Mouse (Mus musculus): ENCODE results near the gene Thy1.

The Thy1 gene

DNA sequence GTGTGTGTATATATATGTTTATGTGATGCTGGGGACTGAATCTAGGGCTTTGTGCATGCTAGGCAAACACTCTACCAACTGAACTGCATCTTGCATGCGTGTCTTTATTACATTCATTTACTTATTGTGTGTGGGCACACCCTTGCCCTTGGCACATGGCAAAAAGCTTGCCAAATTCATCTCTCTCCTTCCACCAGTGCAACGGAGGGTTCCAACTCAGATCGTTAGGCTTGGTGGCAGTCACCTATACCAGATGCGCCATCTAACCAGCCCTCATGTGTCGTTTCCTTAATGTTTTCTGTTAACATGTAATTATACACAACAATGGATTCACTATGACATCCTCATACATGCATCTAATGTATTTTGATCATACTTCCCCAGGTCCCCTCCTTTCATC is 39.1 kb downstream of the Thy1 start:
- no peak for DNase-seq (ENCODE audit: extremely low spot score)

DNA sequence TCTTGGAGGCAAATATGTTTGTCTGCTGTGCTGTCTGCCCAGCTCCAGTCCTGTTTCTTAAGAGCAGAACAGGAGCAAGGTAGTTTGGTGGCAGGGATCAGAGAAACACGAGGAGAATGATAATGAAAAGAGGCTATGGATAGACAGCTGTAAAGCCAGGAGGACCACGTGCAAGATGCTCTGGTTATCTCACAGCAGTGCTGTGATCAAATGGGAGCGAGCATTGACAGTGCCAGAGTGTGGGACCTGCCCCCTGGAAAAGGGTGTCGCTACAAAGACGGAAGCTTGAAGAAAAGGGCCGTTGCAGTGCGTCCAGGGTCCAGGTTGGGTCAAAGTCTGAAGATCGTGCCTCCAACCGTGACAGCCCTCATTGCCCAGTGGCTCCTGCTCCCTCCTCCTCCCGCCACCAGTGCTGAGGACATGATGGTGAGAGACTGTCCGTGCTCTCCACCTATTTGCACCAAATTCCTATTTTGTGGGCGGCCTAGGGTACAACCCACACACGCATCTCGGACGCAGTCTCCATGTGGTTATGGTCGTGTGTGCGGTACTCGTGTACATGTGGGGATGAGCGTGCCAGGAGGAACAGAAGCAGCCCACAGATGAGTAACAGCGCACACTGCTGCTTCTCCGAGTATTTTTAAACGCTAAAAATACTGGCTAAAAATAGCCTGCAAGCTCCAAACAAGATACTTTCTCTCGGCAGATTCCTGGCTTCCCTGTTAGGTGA is 40.4 kb downstream of the Thy1 start:
- DNase-seq (ENCODE audit: extremely low spot score), result peak; percentile 14

DNA sequence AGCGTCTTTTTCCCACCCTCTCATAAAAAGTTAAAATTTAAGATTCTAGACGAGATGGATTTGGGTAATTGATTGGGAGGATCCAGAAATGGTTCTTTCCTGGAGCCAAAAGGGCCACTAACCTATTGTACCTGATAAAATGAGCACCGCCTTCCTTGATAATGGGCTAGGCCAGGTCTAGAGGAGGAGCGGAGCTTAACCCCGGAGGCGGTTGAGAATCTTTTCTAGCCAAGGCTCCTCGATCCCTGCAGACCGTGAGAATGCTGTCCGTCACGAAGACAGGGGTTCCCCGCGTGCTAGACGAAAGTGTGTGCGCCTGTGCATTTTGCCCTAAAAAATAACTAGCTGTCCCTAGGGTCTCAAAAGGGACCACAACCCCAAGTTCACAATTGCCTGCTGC is 41.1 kb downstream of the Thy1 start:
- no peak for DNase-seq (ENCODE audit: extremely low spot score)

DNA sequence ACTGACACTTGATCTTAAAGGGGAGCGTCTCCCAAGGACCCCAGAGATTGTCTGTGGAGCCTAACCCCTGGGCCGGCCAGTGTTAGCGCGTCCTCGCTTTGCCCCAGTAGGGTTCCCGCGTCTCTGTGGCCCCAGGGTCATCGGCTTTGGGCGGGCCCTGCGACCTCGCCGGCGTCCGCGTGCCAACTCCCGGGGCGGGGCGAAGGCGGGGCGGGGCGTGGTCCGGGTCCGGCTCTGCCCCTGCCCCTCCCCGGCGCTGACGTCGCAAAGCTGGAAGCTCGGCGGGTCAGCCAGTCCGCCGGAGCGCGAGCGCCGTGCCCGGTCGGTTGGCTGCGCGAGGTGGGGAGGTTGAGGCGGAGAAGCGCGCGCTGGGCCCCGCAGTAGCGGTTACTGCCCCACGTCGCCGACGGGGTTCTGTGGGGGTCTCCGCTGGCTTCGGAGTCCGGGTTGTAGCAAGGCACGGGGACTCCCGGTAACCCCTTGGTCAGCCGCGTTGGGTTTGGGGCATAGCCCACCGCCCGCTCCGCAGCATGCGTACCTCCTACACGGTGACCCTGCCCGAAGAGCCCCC is 41.6 kb downstream of the Thy1 start:
- peak; percentile 97 for DNase-seq (ENCODE audit: extremely low spot score)

DNA sequence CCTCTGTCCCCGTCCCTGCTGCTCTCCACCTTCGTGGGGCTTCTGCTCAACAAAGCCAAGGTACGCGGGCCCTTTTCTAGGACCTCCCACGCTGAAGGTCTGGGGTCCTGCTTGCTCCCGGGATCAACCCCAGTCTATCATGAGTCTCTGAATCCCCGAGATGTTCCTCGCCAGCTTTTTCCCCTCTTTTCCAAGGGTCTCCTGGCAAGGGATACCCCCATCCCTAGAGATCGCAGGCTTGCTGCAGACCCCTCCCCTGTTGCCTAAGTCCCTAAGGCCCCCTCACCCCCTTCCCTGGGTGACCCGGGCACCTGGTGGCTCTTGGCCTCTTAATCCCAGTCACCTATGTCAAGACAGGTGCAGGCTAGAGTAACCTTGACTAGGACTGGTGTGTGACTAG is 42.1 kb downstream of the Thy1 start:
- no peak for DNase-seq (ENCODE audit: extremely low spot score)

DNA sequence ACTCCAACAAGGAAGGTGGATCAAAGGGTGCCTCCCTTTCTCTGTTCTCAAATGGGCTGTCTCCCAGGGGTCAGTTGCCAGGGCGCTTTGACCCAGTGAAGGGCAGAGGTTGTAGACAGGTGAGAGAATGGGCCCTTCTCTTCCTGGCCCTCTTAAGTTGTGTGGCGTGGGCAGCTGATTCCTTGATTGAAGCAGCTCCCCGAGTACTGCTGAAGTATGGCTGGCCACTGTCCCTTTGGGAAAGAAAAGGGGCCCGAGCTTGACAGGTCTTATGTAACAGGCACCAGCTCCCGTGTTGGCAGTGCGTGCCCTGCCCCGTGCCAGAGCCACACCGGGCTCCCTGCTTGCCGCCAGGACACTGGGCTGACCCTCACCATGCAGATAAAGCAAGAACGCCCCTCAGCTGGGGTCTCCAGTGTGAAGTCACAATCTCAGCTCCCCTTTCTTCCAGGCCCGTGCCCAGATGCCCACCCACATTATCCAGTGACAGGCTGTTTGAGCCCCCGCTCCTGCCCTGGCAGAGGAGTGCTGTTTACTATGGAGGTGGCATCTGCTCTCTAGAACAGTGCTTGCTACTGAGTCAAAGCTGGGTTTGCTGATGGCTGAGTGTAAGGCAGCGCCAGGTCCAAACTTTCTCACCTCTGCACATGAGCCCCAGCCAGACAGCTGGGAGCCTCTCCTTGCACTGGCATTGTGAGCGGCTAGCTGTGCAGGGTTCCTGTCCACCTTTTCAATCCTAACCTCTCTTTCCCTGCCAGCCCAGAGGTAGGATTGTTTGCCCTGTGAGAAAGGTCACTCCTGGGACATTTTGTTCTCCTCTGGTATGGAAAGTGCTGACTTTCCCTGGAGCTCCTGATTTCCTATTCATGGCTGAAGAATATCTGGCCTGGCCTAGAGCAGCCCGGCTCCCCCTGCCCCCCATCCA is 42.8 kb downstream of the Thy1 start:
- DNase-seq (ENCODE audit: extremely low spot score), result no peak

DNA sequence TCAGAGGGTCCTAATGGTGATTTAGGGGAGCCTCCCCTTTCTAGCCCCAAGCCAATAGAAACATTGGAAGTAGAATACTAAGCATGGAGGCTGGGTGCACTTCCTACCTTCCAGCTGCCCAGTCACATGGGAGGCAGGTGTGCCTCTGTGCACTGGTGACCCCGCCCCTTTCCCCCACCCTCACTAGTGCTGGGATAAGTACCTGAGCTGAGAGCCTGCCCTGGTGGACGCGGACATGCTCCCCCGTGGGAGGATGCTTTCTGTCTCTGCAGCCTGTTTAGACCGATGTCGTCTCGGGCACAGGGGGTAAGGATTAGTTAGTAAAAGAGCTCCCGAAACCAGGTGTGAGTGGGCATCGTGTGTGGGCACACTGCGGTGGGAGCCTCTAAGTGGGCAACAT is 43.8 kb downstream of the Thy1 start:
- DNase-seq (ENCODE audit: extremely low spot score), result no peak

DNA sequence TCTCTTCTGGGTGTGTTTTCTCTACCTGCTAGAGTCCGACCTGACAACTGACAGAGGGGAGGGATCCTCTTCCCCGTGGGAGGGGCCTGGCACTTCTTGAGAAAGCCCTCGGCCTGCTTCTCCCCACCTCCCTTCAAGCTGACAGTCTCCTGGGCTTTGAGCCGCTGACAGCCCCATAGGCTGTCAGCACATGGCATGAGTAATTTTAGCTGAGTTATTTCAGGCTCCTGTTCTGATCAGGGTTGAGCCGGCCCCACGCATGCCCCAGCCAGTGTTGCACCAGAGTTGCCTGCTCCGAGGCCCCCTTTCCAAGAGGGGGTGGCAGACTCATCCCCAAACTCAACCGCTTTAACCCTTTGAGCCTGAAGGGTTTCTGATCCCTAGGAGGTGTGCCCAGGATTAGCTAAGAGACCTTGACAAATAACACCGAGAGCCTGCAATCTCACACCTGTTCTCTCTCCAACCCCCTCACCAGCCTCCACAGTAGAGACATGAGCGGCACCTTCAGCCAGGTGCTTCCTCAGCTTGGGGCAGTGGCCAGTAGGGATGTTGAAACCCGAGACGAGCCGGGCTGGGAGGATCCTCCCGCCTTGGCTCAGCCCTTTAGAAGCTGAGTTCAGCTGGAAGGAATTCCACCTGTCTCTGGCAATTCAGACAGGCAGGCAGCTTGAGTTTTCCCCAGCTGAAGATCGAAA is 44.7 kb downstream of the Thy1 start:
- DNase-seq (ENCODE audit: extremely low spot score), result peak; percentile 15

DNA sequence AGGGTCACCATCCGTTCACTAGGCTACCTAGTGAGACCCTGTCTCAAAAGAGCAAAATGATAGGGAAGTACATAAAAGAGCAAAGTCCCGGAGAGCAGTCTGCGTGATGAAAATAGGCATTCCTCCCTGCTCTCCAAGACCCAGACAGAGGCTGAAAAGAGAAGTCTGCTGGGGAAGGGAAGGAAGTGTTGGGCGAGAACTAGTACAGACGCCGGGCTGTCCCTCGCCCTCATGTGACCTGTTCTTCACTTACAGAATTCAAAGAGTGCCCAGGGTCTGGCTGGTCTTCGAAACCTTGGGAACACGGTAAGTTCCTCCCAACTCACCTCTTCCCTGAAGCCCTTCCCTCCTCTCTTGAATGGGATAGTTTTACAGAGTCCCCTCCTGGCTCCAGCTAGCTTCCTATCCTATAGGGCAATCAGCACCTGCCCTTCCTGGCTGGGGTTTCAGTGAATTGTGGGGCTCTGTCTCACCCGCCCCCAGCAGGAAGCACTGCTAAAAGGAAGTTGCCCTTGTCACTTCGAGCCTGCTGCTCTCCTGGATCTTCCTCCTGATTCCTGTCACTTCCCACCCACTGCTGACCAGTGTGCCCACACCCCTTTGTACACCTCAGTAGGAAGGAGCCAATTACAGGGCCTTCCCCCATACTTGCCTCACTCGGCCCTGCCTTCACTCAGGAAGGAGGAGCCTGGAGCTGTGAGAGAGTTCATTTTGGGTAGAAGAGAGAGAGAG is 45.9 kb downstream of the Thy1 start:
- DNase-seq (ENCODE audit: extremely low spot score), result no peak

DNA sequence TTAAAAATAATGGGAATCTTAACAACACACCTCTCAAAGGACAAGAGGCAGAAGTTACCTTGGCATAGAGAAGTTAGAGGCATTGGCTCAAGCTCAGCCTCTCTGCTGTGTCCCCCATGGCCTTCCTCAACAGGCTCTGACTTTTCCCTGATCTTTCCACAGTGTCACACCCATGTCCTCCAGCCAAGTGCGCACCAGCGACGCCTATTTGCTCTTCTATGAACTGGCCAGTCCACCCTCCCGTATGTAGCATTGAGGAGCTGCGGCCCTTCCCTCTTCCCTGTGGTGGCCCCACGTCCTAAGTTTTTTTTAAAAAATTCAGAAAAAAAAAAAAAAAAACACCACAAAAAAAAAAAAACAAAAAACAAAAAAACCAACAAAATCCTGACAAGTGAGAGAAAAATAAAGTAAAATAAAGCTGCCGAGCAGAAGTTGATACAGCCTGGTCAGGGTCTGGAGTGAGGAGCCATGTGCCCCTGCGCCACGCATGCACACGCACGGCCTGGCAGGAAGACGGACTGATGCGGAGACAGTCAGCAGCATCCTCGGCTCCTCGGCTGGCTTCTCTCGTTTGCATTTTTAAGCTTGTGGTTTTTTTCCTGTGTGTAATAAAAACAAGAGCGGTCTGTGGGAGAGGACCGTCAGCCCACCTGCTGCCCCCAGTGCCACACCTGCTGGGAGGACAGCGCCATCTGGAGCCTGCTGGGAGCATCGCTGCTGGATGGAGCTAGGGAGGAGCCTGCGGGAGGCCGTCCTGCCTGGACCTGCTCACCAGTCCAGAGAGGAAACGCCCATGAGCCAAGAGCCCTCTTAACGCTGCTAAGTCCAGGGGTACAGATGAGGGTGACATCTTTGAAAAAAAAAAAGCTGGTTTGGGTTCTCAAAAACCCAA is 50.7 kb downstream of the Thy1 start:
- DNase-seq (ENCODE audit: extremely low spot score), result peak; percentile 80

DNA sequence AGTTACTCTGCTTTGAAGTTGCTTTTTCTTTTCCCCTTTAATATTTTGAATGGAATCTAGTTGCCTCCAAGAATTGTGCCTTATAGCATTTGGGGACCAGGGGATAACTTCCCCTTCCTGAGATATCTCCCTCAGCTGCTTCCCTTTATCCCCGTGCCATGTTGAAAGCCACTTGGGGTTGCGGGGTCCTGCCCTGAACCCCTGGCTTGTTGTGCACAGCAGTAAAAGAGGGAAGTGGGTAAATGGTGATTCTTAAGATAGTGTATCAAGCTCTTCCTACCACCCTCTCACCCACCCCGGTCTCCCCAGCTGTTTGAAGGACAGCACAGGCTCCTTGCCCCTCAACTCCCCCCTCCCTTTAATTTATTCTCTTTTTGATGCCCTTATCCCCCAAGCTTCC is 51.6 kb downstream of the Thy1 start:
- DNase-seq (ENCODE audit: extremely low spot score), result no peak

DNA sequence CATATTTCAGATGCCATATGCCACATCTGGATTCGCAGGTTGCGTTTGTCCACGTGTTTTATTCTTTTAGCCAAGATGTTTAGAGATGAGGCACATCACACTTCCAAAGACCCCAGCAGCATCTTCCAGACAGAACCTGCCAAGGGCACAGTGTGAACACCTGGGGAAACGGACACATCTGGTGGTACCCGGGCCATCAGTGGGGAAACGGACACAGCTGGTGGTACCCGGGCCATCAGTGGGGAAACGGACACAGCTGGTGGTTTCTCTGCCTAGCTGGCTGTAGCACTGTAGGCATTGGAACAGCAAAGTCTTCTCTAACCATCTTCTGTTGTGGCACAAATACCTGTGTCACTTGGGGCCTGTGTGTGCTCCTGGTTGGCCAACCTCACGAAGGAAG is 52.6 kb downstream of the Thy1 start:
- no peak for DNase-seq (ENCODE audit: extremely low spot score)

DNA sequence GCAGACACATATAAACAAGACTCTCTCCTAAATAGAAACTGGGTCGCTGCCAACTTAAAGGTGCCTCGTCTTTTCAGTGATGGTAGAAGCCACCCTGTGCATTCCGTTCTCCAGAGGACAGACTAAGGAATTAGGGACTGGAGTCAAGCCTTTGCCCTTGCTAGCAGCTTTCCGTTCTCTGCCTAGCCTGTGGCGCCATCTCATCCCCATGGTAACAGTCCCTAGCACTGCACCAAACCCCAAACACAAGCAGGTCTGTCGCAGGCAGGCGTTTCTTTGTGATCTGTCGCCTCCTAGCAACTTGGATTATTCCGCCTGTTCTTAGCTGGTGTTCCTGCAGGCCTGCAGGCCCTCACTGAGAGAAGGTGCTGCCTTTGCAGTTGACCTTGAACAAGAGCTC is 53.4 kb downstream of the Thy1 start:
- no peak for DNase-seq (ENCODE audit: extremely low spot score)

Data from embryo, embryonic 9.5 days (tissue).